Mouse (Mus musculus) forebrain, postnatal 0 days (tissue): ENCODE data around the gene Itgb1bp1. TPM values are rescaled to one million over a fixed set of nuclear protein-coding genes. Genes with fewer than 3 reads are reported as not detected.

ENCODE experiments used
- ATAC-seq: fragments of 200-750 bp; cut with Nextera tagmentation; 2 replicates; pipeline ENCODE4 v1.8.0; 2017; ENCODE audit warnings: mild to moderate bottlenecking, moderate library complexity
- DNase-seq: peaks from one replicate; pipeline ENCODE4 v3.0.0-alpha.2; 2015
- H3K27ac ChIP-seq: fragments of 300-500 bp; sonication (generic); 2 replicates; pipeline ENCODE4 v1.5.1; 2014; ENCODE audit warnings: low read depth, mild to moderate bottlenecking, antibody characterized with exemption, low read length, moderate library complexity, mixed read lengths
- H3K27me3 ChIP-seq: fragments of 300-500 bp; sonication (generic); 2 replicates; pipeline ENCODE4 v1.6.1; 2014; ENCODE audit warnings: mild to moderate bottlenecking, low read length, mixed read lengths; ENCODE audit not compliant: insufficient read depth
- H3K36me3 ChIP-seq: fragments of 300-500 bp; sonication (generic); 2 replicates; pipeline ENCODE4 v1.6.1; 2014; ENCODE audit warnings: mild to moderate bottlenecking, moderate library complexity; ENCODE audit not compliant: insufficient read depth
- H3K4me1 ChIP-seq: fragments of 300-500 bp; sonication (generic); 2 replicates; pipeline ENCODE4 v1.6.1; 2014; ENCODE audit warnings: antibody characterized with exemption; ENCODE audit not compliant: insufficient read depth
- H3K4me2 ChIP-seq: fragments of 300-500 bp; sonication (generic); 2 replicates; pipeline ENCODE4 v1.6.1; 2014; ENCODE audit warnings: low read depth, mild to moderate bottlenecking, moderate library complexity
- H3K4me3 ChIP-seq: fragments of 300-500 bp; sonication (generic); 2 replicates; pipeline ENCODE4 v1.5.1; 2014; ENCODE audit warnings: low read depth, low read length, mixed read lengths
- H3K9ac ChIP-seq: fragments of 300-500 bp; sonication (generic); 2 replicates; pipeline ENCODE4 v1.6.1; 2014; ENCODE audit warnings: mild to moderate bottlenecking
- H3K9me3 ChIP-seq: fragments of 300-500 bp; sonication (generic); 2 replicates; pipeline ENCODE4 v1.6.1; 2016; ENCODE audit warnings: low read length
- CTCF ChIP-seq: sonication (generic); IDR thresholded peaks from 2 replicates; pipeline ENCODE4 v1.5.1; 2016; ENCODE audit warnings: antibody characterized with exemption, control low read depth, low read depth
- WGBS: fragments of 180-500 bp; shearing (Covaris S2); extraction: QIAGEN DNeasy Blood & Tissue Kit; methylation state at CpG from one replicate; pipeline ENCODE4 v1.1.7; 2014; 5-methylcytosine and 5-hydroxymethylcytosine counted together
- polyA plus RNA-seq: library from polyadenylated mRNA; unstranded; fragments of >200 nt; fragmentation: Nextera tagmentation; extraction: Ambion mirVana; gene quantifications from 2 replicates; pipeline ENCODE4 v1.2.1, GENCODE M21; 2015
- total RNA-seq: library from RNA; depleted of rRNA; stranded (reverse); fragments of >200 nt; gene quantifications from 2 replicates; pipeline ENCODE4 v1.2.3, GENCODE M21; 2014

Gene Itgb1bp1
- total and polyA plus RNA-seq, 2 experiments from 2014 or later, result 23.9 to 37.4 TPM

DNA sequence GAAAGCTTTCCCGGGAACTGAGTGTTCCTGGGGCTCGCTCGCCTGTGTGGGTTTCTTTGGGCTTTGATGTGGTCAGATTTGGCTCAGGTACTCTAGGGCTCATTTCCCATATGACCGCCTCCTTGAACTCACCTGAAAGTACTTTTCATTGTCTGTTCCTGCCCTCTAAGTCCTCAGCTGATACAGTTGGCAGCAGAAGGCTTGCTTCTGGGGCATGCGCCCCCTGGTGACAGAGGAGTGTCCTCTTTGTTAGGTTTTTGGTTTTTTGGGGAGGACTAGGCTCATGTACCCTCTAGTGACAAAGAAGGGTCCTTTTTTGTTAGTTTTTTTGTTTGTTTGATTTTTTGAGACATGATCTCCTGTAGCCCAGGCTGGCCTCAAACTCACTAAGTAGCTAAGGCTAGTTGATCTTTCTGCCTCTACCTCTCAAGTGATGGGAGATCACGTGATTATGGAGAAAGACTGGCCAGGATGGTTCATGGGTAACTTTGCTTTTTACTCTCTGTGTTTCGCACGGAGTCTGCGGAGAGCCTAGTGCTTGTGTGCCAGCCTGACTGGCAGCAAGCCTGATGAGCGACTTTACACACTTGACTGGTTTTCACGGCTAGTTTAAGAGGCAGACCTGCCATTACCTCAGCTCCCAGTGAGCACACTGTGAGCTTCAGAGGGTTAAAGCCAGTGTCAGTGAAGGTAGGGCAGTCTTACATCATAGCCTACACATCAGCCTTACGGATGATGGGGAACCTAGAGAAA lies 32.2 kb upstream of the Itgb1bp1 start:
- Histone ChIP-seq H3K36me3 (peaks cover 24% of the 10 kb centered on the region), H3K4me1 (no peaks in the 10 kb centered on the region), H3K4me2 (no peak overlapping the region), H3K9me3 (no peaks in the 10 kb centered on the region), H3K4me3 (no peak overlapping the region), H3K9ac (no peak overlapping the region), H3K27ac (no peak overlapping the region), H3K27me3 (no peaks in the 10 kb centered on the region)
- ATAC-seq, result peak; percentile 25; the same call in 1 of the 2 replicates
- DNase-seq, result peak; percentile 68
- TF ChIP-seq CTCF, result peak; percentile 75
- WGBS, result 66% methylated on average over 12 of the region's 12 CpGs

GRCm38 (mm10) chr12:21316869-21317265 lies 30.8 kb upstream of the Itgb1bp1 start:
- H3K4me2 ChIP-seq, result peak overlapping the region; percentile 67
- DNase-seq (peak; percentile 8), ATAC-seq (no peak)
- no peak overlapping the region for H3K27ac ChIP-seq
- 11% methylated on average over 7 of the region's 7 CpGs for WGBS
- peaks cover 30% of the 10 kb centered on the region for H3K36me3 ChIP-seq
- no peaks in the 10 kb centered on the region for H3K4me1 ChIP-seq
- no peak for TF ChIP-seq CTCF
- peak overlapping the region; percentile 50 for H3K4me3 ChIP-seq
- H3K9me3 ChIP-seq, result no peaks in the 10 kb centered on the region
- peak overlapping the region; percentile 57 for H3K9ac ChIP-seq
- H3K27me3 ChIP-seq, result no peaks in the 10 kb centered on the region

DNA sequence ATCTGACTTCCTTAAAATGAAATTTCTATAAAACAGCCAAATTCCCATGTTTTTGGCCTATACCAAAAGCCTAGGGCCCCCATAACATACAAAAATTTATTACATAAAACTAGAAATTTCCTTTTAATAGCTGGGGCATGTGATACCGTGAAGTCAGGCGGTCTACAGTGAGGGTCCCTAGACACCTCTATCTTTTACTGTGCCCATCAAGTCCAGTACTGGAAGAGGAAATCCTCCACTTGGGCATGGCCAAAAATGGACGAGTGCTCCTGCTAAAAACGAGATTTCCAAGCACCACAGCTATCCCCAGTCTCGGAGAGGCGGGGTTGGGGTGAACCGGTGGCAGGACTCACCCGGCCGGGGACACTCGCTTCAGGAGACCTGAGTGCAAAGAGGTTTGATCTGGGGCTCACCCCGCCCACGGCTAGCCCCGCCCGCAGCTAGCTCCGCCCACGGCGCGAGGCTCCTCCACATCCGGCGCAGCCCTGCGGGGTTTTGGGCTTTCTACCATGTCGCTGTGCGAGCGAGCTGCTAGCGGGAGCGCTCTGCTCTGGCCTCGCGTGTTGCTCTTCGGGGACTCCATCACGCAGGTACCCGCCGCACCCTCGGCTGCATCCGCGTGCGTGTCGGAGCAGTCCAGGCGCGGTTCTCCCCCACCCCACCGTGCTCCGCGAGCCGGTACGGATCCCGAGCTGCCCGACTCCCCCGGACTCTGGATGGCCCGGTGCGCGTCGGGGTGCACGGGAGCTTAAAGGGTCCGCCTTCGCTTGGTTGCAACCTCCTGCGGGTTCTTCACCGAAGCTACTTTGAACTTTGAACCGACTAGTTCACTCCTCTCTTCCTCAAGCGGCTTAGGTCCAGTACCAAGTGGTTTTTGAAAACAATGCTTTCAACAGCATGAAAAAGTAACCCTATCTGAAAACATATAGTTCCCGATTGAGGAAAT lies 30.1 kb upstream of the Itgb1bp1 start, which contains the start of gene Iah1:
Iah1 (plus strand) TSS at position 467 of the 946 bp plus-strand sequence.
- Histone ChIP-seq H3K36me3 (peaks cover 35% of the 10 kb centered on the region), H3K4me1 (no peaks in the 10 kb centered on the region), H3K27me3 (no peaks in the 10 kb centered on the region), H3K9ac (peak within 1 kb of the TSS; percentile 57), H3K9me3 (no peaks in the 10 kb centered on the region), H3K4me2 (peak within 1 kb of the TSS; percentile 67), H3K4me3 (peak within 1 kb of the TSS; percentile 50), H3K27ac (no peak within 1 kb of the TSS)
- TF ChIP-seq CTCF, result no peak
- WGBS, result 3% methylated on average over 59 of the region's 59 CpGs
- DNase-seq (peak; percentile 76), ATAC-seq (peak; percentile 88)

DNA sequence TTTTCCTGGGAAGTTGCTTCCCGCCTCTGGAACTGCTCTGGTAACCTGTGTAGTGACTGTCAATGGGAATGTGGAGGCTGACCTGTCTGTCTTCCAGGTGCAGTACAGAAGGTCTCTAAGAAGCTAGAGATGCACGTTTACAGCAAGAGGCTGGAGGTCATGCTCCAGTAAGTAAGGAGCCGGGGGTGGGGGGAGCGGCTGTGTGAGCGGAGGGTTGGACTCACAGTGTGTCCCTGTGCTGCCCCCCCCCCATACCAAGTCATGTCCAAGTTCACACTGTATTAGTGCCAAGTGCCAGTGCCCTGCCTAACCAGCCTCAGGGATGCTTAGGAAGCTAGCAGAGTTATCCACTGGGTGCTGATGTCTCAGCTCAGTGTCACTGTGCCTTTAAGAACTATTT lies 26.1 kb upstream of the Itgb1bp1 start:
- no peaks in the 10 kb centered on the region for H3K4me1 ChIP-seq
- no peak overlapping the region for H3K4me2 ChIP-seq
- ATAC-seq (no peak), DNase-seq (no peak)
- no peaks in the 10 kb centered on the region for H3K27me3 ChIP-seq
- no peak overlapping the region for H3K9ac ChIP-seq
- H3K36me3 ChIP-seq, result peaks cover 73% of the 10 kb centered on the region
- H3K4me3 ChIP-seq, result no peak overlapping the region
- H3K9me3 ChIP-seq, result no peaks in the 10 kb centered on the region
- WGBS, result 90% methylated on average over 5 of the region's 5 CpGs
- TF ChIP-seq CTCF, result no peak
- no peak overlapping the region for H3K27ac ChIP-seq

GRCm38 (mm10) chr12:21306721-21307120 lies 20.6 kb upstream of the Itgb1bp1 start:
- no peak overlapping the region for H3K9ac ChIP-seq
- no peaks in the 10 kb centered on the region for H3K4me1 ChIP-seq
- DNase-seq, result no peak
- H3K4me3 ChIP-seq, result no peak overlapping the region
- WGBS, result 88% methylated on average over 4 of the region's 4 CpGs
- no peaks in the 10 kb centered on the region for H3K27me3 ChIP-seq
- H3K4me2 ChIP-seq, result no peak overlapping the region
- H3K9me3 ChIP-seq, result no peaks in the 10 kb centered on the region
- TF ChIP-seq CTCF, result no peak
- ATAC-seq, result no peak
- H3K36me3 ChIP-seq, result peaks cover 96% of the 10 kb centered on the region
- no peak overlapping the region for H3K27ac ChIP-seq

GRCm38 (mm10) chr12:21305741-21306140 lies 19.7 kb upstream of the Itgb1bp1 start:
- H3K4me1 ChIP-seq, result no peaks in the 10 kb centered on the region
- H3K4me2 ChIP-seq, result no peak overlapping the region
- H3K9ac ChIP-seq, result no peak overlapping the region
- WGBS, result 94% methylated on average over 4 of the region's 4 CpGs
- ATAC-seq (no peak), DNase-seq (no peak)
- H3K27me3 ChIP-seq, result no peaks in the 10 kb centered on the region
- no peaks in the 10 kb centered on the region for H3K9me3 ChIP-seq
- no peak for TF ChIP-seq CTCF
- H3K4me3 ChIP-seq, result no peak overlapping the region
- peaks cover 96% of the 10 kb centered on the region for H3K36me3 ChIP-seq
- no peak overlapping the region for H3K27ac ChIP-seq

DNA sequence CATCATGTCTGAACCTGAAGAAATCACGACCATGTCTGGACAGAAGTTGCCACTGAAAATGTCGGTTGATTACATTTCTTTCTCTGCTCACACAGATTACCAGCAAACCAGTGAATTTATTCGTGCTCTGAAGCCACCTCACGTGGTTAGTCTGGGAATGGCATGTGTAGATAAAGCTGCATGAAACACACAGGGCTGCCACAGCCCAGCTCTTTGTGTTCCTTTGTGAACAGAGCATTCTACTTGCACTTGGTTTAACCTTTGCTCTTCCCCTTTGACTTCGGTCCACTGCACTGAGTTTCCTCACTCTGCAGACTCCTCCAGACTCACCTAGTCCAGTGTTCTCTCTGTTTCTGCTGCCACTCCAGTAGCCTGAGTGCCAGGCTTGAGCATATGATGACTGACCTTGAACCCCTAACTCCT lies 16.3 kb upstream of the Itgb1bp1 start:
- Histone ChIP-seq H3K4me3 (no peak overlapping the region), H3K9me3 (no peaks in the 10 kb centered on the region), H3K27me3 (no peaks in the 10 kb centered on the region), H3K36me3 (peaks cover 91% of the 10 kb centered on the region), H3K4me2 (no peak overlapping the region), H3K27ac (no peak overlapping the region), H3K4me1 (no peaks in the 10 kb centered on the region), H3K9ac (no peak overlapping the region)
- ATAC-seq (no peak), DNase-seq (no peak)
- no peak for TF ChIP-seq CTCF
- WGBS, result 88% methylated on average over 5 of the region's 5 CpGs
